ENCODE assay signal across 23 mouse cellular contexts in the genomic region with DNA sequence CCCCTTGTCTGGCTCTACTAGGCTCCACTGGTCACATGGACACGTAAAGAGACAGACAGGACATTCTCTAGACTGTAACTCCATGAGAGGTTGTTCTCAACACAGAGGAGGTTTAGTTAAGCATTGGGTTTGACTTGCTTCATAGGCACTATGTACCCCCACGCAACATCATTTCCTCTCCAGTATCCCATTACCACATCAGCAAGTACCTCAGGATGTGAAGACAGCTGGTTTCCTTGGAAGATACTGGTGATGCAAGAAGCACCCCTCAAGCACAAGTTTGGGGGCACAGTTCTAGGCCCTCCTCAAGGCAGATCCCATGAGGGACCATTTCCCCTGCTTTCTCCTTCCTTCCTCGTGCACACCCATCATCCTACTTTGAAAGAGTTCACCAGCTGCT.
DNase-seq lines count a peak whose midpoint lies in the region; ATAC-seq and TF ChIP-seq lines count a peak whose summit lies in the region.
"Had no signal": no experiment of that assay in that cellular context is flagged by ENCODE, and none has a peak within 500 bp of the region (broad histone marks: within the 10 kb centered on the region; RNA-seq: fewer than 3 reads in every experiment).

No protein-coding gene starts in this region.

- WGBS in midbrain, postnatal 0 days, result 91% methylated on average over 3 of the region's 3 CpGs
- WGBS in hindbrain, embryonic 10.5 days, result 94% methylated on average over 3 of the region's 3 CpGs

- H3K9ac ChIP-seq in CH12.LX (ENCODE audit: insufficient read depth, low read depth), result no peak overlapping the region
- H3K9ac ChIP-seq in midbrain, postnatal 0 days (replicated peaks; ENCODE audit: low read length, poor library complexity, severe bottlenecking), result no peak overlapping the region
- H3K9ac ChIP-seq: embryonic facial prominence, embryonic 13.5 days; embryonic facial prominence, embryonic 15.5 days; forebrain, embryonic 12.5 days had no signal

- no peak for DNase-seq in CH12.LX (ENCODE audit: extremely low read depth)
- no peak for DNase-seq in midbrain, postnatal 0 days (ENCODE audit: low spot score)
- no peak for DNase-seq in hindbrain, embryonic 10.5 days (ENCODE audit: low spot score)
- DNase-seq: adrenal gland, adult 2 months; adrenal gland, postnatal 10 days; adrenal gland, postnatal 36 days; B cell, adult 2 months; cerebellum, adult 11-12 months; cerebellum, adult 2 months; cerebellum, adult 9-10 months; cerebellum, postnatal 10 days; cerebellum, postnatal 25 days; embryo, embryonic 11 days had no signal

- TF ChIP-seq POLR2A in CH12.LX (IDR thresholded peaks at IDR 0.05; ENCODE audit: low read depth, low read length), result no peak

- H3K9me3 ChIP-seq in CH12.LX (replicated peaks; ENCODE audit: low read length), result peaks cover 2% of the 10 kb centered on the region
- no peaks in the 10 kb centered on the region for H3K9me3 ChIP-seq in midbrain, postnatal 0 days (ENCODE audit: low read length)
- no peaks in the 10 kb centered on the region for H3K9me3 ChIP-seq in hindbrain, embryonic 10.5 days
- H3K9me3 ChIP-seq: embryonic facial prominence, embryonic 13.5 days; embryonic facial prominence, embryonic 15.5 days; forebrain, embryonic 10.5 days; forebrain, embryonic 12.5 days had no signal

- in situ Hi-C loops in CH12.LX (cut with MboI; ENCODE audit: low pct_ligation_motif_present, low pct_unique_long_range_greater_than_20kb, low sequenced_read_pairs), result no loop called here

- no peak overlapping the region for H3K4me3 ChIP-seq in CH12.LX (replicated peaks in 1 of 3; ENCODE audit: low read depth in 2 of 3, low read length in 2 of 3, poor library complexity in 1 of 3)
- H3K4me3 ChIP-seq in midbrain, postnatal 0 days (ENCODE audit: low read depth, low read length), result no peak overlapping the region
- H3K4me3 ChIP-seq in hindbrain, embryonic 10.5 days, result no peak overlapping the region
- H3K4me3 ChIP-seq: embryonic facial prominence, embryonic 13.5 days; embryonic facial prominence, embryonic 15.5 days; erythroblast, embryonic 14.5 days; forebrain, embryonic 10.5 days; forebrain, embryonic 12.5 days had no signal

- H3K79me2 ChIP-seq in CH12.LX (replicated peaks; ENCODE audit: control insufficient read depth, extremely low read depth, insufficient read depth, poor library complexity, severe bottlenecking), result no peaks in the 10 kb centered on the region

- TF ChIP-seq EP300 in CH12.LX (IDR thresholded peaks at IDR 0.05; ENCODE audit: low read length), result no peak

- no peaks in the 10 kb centered on the region for H3K36me3 ChIP-seq in CH12.LX (replicated peaks in 1 of 2; ENCODE audit: control insufficient read depth in 1 of 2, insufficient read depth in 1 of 2, low read length in 1 of 2)
- H3K36me3 ChIP-seq in midbrain, postnatal 0 days (ENCODE audit: insufficient read depth, low read length), result no peaks in the 10 kb centered on the region
- H3K36me3 ChIP-seq in hindbrain, embryonic 10.5 days, result no peaks in the 10 kb centered on the region
- H3K36me3 ChIP-seq: embryonic facial prominence, embryonic 13.5 days; embryonic facial prominence, embryonic 15.5 days; forebrain, embryonic 10.5 days; forebrain, embryonic 12.5 days had no signal

- no peak overlapping the region for H3K4me2 ChIP-seq in CH12.LX (ENCODE audit: insufficient read depth, low read depth, poor library complexity, severe bottlenecking)
- no peak overlapping the region for H3K4me2 ChIP-seq in midbrain, postnatal 0 days (ENCODE audit: low read depth, low read length, poor library complexity, severe bottlenecking)
- H3K4me2 ChIP-seq: embryonic facial prominence, embryonic 13.5 days; embryonic facial prominence, embryonic 15.5 days; forebrain, embryonic 12.5 days had no signal

- peak; percentile 66 for ATAC-seq in granulocyte monocyte progenitor cell, adult 5-6 weeks (replicated peaks; ENCODE audit: poor library complexity, severe bottlenecking)
- ATAC-seq in megakaryocyte progenitor cell, adult 5-6 weeks (replicated peaks; ENCODE audit: poor library complexity), result peak; percentile 53
- no peak for ATAC-seq in midbrain, postnatal 0 days (ENCODE audit: low FRiP score)
- ATAC-seq: CD4-positive, CD25-positive, alpha-beta regulatory T cell, adult 4 months; forebrain, embryonic 14.5 days; forebrain, embryonic 16.5 days had no signal

- no peak for TF ChIP-seq RAD21 in CH12.LX (IDR thresholded peaks at IDR 0.05; ENCODE audit: low read depth, low read length)

- peaks cover 29 to 63% of the 10 kb centered on the region in 2 experiments for H3K4me1 ChIP-seq in CH12.LX (ENCODE audit: control insufficient read depth in 1 of 2, insufficient read depth in 2 of 2)
- no peaks in the 10 kb centered on the region for H3K4me1 ChIP-seq in midbrain, postnatal 0 days (ENCODE audit: insufficient read depth, low read length)
- no peaks in the 10 kb centered on the region for H3K4me1 ChIP-seq in hindbrain, embryonic 10.5 days (replicated peaks)
- H3K4me1 ChIP-seq: embryonic facial prominence, embryonic 13.5 days; embryonic facial prominence, embryonic 15.5 days had no signal

- no peaks in the 10 kb centered on the region for H3K27me3 ChIP-seq in CH12.LX (replicated peaks)
- no peaks in the 10 kb centered on the region for H3K27me3 ChIP-seq in midbrain, postnatal 0 days (ENCODE audit: insufficient read depth, low read length)
- no peaks in the 10 kb centered on the region for H3K27me3 ChIP-seq in hindbrain, embryonic 10.5 days (ENCODE audit: insufficient read depth, poor library complexity, severe bottlenecking)
- H3K27me3 ChIP-seq: embryonic facial prominence, embryonic 13.5 days; embryonic facial prominence, embryonic 15.5 days; forebrain, embryonic 12.5 days had no signal

- peak overlapping the region; percentile 23; the same call in 1 of the 2 replicates for H3K27ac ChIP-seq in CH12.LX (ENCODE audit: insufficient read depth, low read depth)
- no peak overlapping the region for H3K27ac ChIP-seq in midbrain, postnatal 0 days (ENCODE audit: low read depth, low read length)
- no peak overlapping the region for H3K27ac ChIP-seq in hindbrain, embryonic 10.5 days
- H3K27ac ChIP-seq: embryonic facial prominence, embryonic 13.5 days; embryonic facial prominence, embryonic 15.5 days; forebrain, embryonic 10.5 days; forebrain, embryonic 12.5 days had no signal

- no peak for TF ChIP-seq CTCF in CH12.LX (conservative IDR thresholded peaks at IDR 0.05 in 1 of 2, IDR thresholded peaks at IDR 0.05 in 1 of 2; ENCODE audit: low read depth in 2 of 2, low read length in 2 of 2)
- TF ChIP-seq CTCF in midbrain, postnatal 0 days (IDR thresholded peaks at IDR 0.05), result no peak

- dilution Hi-C loops in CH12.LX (cut with MboI; ENCODE audit: extremely low pct_ligation_motif_present, extremely low pct_unique_long_range_greater_than_20kb, low sequenced_read_pairs), result no loop called here

TF ChIP-seq in CH12.LX, 34 proteins besides CTCF, POLR2A, EP300 and RAD21:
- TF ChIP-seq CHD1 (IDR thresholded peaks at IDR 0.05; ENCODE audit: low read depth, low read length), result no peak
- no peak for TF ChIP-seq ZNF384 (IDR thresholded peaks at IDR 0.05; ENCODE audit: low read depth, low read length)
- no peak for TF ChIP-seq JUND (conservative IDR thresholded peaks at IDR 0.05; ENCODE audit: low read depth, low read length)
